Mouse (Mus musculus) olfactory bulb, adult 2 months (tissue): ENCODE measurements around the gene Cst13.

Source experiments
- CTCF ChIP-seq: fragments of 200-500 bp; IDR thresholded peaks from 2 replicates; pipeline ENCODE4 v1.5.1; 2012; ENCODE audit warnings: low read depth, mild to moderate bottlenecking, low read length, moderate library complexity; ENCODE audit not compliant: insufficient read depth
- POLR2A ChIP-seq: fragments of 200-500 bp; IDR thresholded peaks from 2 replicates; pipeline ENCODE4 v1.6.1; 2012; ENCODE audit warnings: mild to moderate bottlenecking, low read depth, low read length, moderate library complexity; ENCODE audit not compliant: insufficient read depth

GRCm38 (mm10) chr2:148861693-148862092, 41.8 kb downstream of the Cst13 start:
- TF ChIP-seq POLR2A: no peak
- no peak for TF ChIP-seq CTCF
